Mouse (Mus musculus) small intestine, adult 2 months (tissue): ENCODE data around the gene Cfl1.

ENCODE experiments used
- CTCF ChIP-seq: fragments of 200-500 bp; IDR thresholded peaks from 2 replicates; pipeline ENCODE4 v1.5.1; 2012; ENCODE audit warnings: low read depth, mild to moderate bottlenecking, control low read depth, inconsistent platforms, low read length, moderate library complexity, mixed read lengths; ENCODE audit not compliant: insufficient replicate concordance, insufficient read length; ENCODE audit errors: extremely low read depth
- POLR2A ChIP-seq: fragments of 200-500 bp; IDR thresholded peaks from 2 replicates; pipeline ENCODE4 v1.6.1; 2012; ENCODE audit warnings: low read depth, mild to moderate bottlenecking, control low read depth, inconsistent platforms, low read length, moderate library complexity

GRCm38 (mm10) chr19:5451766-5452165 is 38.5 kb upstream of the Cfl1 start:
- TF ChIP-seq CTCF, result no peak
- TF ChIP-seq POLR2A, result no peak
